ENCODE assay signal across 23 mouse cellular contexts in the genomic region with DNA sequence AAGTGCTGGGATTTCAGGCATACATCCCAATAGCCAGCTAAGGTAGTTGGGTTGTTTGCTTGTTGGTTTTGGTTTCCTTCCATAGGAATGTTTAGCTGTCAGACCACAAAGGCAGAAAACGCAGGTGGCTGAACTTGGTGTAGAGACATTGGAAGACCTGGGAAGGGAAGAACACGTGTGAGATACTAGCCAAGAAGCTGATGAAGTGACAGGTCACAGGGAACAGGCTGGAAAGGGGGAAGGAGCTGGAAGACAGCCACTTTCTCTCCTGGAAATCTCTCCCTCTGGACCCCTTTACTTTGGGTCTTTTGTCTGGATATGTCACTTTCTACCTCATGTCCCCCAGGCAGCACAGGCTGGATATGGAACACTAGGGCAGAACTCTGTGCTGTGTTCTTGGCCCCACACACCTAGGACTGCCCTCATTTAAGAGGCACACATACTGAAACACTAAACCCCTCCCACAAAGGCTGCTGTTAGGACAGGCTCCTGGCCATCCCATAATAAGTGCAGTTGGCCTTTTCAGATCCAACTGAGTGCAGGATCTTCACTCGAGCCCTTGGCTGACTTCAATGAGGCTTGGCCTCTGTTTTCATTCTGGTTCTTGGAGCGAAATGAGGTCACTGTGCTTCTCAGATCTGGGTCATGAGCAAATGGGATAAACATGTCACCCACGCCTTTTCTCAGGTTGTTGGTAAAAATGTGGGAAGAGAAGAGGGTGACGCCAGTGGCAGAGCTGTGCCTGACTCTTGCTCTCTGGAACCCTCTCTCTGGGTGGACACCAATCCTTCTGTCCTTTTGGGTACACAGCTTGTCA. TPM values are rescaled to one million over a fixed set of nuclear protein-coding genes. Genes with fewer than 3 reads are reported as not detected.
DNase-seq lines count a peak whose midpoint lies in the region; ATAC-seq and TF ChIP-seq lines count a peak whose summit lies in the region.
"Had no signal": no experiment of that assay in that cellular context is flagged by ENCODE, and none has a peak within 500 bp of the region (broad histone marks: within the 10 kb centered on the region; RNA-seq: fewer than 3 reads in every experiment).

No protein-coding gene starts in this region.

- 0 out of 2 replicates have a peak, but pooled peaks cover 4% of the 10 kb centered on the region for H3K4me1 ChIP-seq in kidney, embryonic 16.5 days (ENCODE audit: insufficient read depth, low read length)
- H3K4me1 ChIP-seq in stomach, postnatal 0 days (replicated peaks; ENCODE audit: control insufficient read depth, insufficient read depth), result no peaks in the 10 kb centered on the region
- H3K4me1 ChIP-seq: hindbrain, embryonic 10.5 days; midbrain, embryonic 15.5 days had no signal

- 52% methylated on average over 6 of the region's 6 CpGs for WGBS in kidney, embryonic 16.5 days
- 77% methylated on average over 6 of the region's 6 CpGs for WGBS in stomach, postnatal 0 days

- peak; percentile 67 for DNase-seq in gastrocnemius, adult 2 months
- no peak for DNase-seq in gastrocnemius, postnatal 36 days
- DNase-seq in kidney, adult 18-20 months, result no peak
- DNase-seq in brain, adult 2 months (ENCODE audit: low read depth, low spot score), result peak; percentile 43
- peak; percentile 67 for DNase-seq in retina, embryonic 14.5 days (ENCODE audit: low spot score)
- DNase-seq in stomach, postnatal 0 days (ENCODE audit: low spot score), result no peak
- DNase-seq: cerebellum, adult 11 months; cerebellum, postnatal 14 days; kidney, postnatal 10 days; layer of hippocampus, postnatal 36 days; liver; right cerebral cortex, postnatal 14 days; thymus, adult 18-20 months; thymus, postnatal 4 days had no signal

- no peaks in the 10 kb centered on the region for H3K27me3 ChIP-seq in kidney, embryonic 16.5 days (ENCODE audit: insufficient read depth, low read length)
- H3K27me3 ChIP-seq in stomach, postnatal 0 days (ENCODE audit: control insufficient read depth, insufficient read depth, low read length), result no peaks in the 10 kb centered on the region
- H3K27me3 ChIP-seq: CH12.LX; embryonic facial prominence, embryonic 13.5 days; midbrain, embryonic 15.5 days had no signal

- TF ChIP-seq EP300 in stomach, postnatal 0 days (optimal IDR thresholded peaks at IDR 0.05), result no peak

- no peak overlapping the region for H3K9ac ChIP-seq in kidney, embryonic 16.5 days (replicated peaks; ENCODE audit: low read length)
- H3K9ac ChIP-seq in stomach, postnatal 0 days (ENCODE audit: low read length), result no peak overlapping the region
- H3K9ac ChIP-seq: embryonic facial prominence, embryonic 13.5 days; midbrain, embryonic 15.5 days had no signal

- peak; percentile 49 for ATAC-seq in kidney, embryonic 16.5 days (ENCODE audit: low FRiP score, low TSS enrichment)
- ATAC-seq in stomach, postnatal 0 days (ENCODE audit: low FRiP score, low TSS enrichment), result no peak
- ATAC-seq: forebrain, embryonic 14.5 days; hindbrain, postnatal 0 days; intestine, postnatal 0 days; midbrain, embryonic 15.5 days had no signal

- H3K36me3 ChIP-seq in kidney, embryonic 16.5 days (ENCODE audit: insufficient read depth, low read length), result no peaks in the 10 kb centered on the region
- no peaks in the 10 kb centered on the region for H3K36me3 ChIP-seq in stomach, postnatal 0 days (ENCODE audit: control insufficient read depth, insufficient read depth, low read length)
- H3K36me3 ChIP-seq: embryonic facial prominence, embryonic 13.5 days; hindbrain, embryonic 10.5 days; midbrain, embryonic 15.5 days had no signal

- intact Hi-C loops in gastrocnemius, adult 2 months (cut with DNase I), result no loop called here
- intact Hi-C loops in gastrocnemius, postnatal 36 days (cut with DNase I), result no loop called here

- no peak overlapping the region for H3K4me2 ChIP-seq in kidney, embryonic 16.5 days (replicated peaks; ENCODE audit: low read depth, low read length)
- no peak overlapping the region for H3K4me2 ChIP-seq in stomach, postnatal 0 days (replicated peaks; ENCODE audit: low read depth)
- H3K4me2 ChIP-seq: embryonic facial prominence, embryonic 13.5 days; midbrain, embryonic 15.5 days had no signal

- TF ChIP-seq CTCF in gastrocnemius, adult 2 months (IDR thresholded peaks at IDR 0.05), result no peak
- no peak for TF ChIP-seq CTCF in stomach, postnatal 0 days (IDR thresholded peaks at IDR 0.05; ENCODE audit: low read depth)

- no peak overlapping the region for H3K4me3 ChIP-seq in gastrocnemius, adult 2 months
- no peak overlapping the region for H3K4me3 ChIP-seq in kidney, embryonic 16.5 days (ENCODE audit: low read length)
- no peak overlapping the region for H3K4me3 ChIP-seq in stomach, postnatal 0 days (ENCODE audit: low read depth, low read length)
- H3K4me3 ChIP-seq: embryonic facial prominence, embryonic 13.5 days; hindbrain, embryonic 10.5 days; midbrain, embryonic 15.5 days; myocyte had no signal

- H3K27ac ChIP-seq in gastrocnemius, adult 2 months, result peak overlapping the region; percentile 69
- no peak overlapping the region for H3K27ac ChIP-seq in kidney, embryonic 16.5 days (ENCODE audit: low read length)
- H3K27ac ChIP-seq in stomach, postnatal 0 days (replicated peaks), result no peak overlapping the region
- H3K27ac ChIP-seq: embryonic facial prominence, embryonic 13.5 days; hindbrain, embryonic 10.5 days; hindbrain, postnatal 0 days; midbrain, embryonic 15.5 days had no signal

- no peaks in the 10 kb centered on the region for H3K9me3 ChIP-seq in kidney, embryonic 16.5 days (ENCODE audit: low read length)
- H3K9me3 ChIP-seq in stomach, postnatal 0 days (ENCODE audit: control insufficient read depth, low read length), result no peaks in the 10 kb centered on the region
- H3K9me3 ChIP-seq: embryonic facial prominence, embryonic 13.5 days; hindbrain, embryonic 10.5 days; midbrain, embryonic 15.5 days had no signal

RNA-seq across cellular contexts. Expression of gene Pdzd2, which starts 17.8 kb away (rescaled TPM):
- 10 to 100 TPM; 17.0 to 23.8 TPM for total RNA-seq in gastrocnemius, adult 2 months (2021)
- 10 to 100 TPM; 17.0 to 19.0 TPM for total RNA-seq in gastrocnemius, postnatal 36 days (2021)
- 29.0 and 35.6 TPM in 2 replicates for polyA plus RNA-seq in kidney, embryonic 16.5 days (2015; fragmentation: Nextera tagmentation; extraction: Ambion mirVana)
- 19.1 and 19.9 TPM in 2 replicates for polyA plus RNA-seq in stomach, postnatal 0 days (2015; fragmentation: Nextera tagmentation; extraction: Ambion mirVana)

Comparison
In these comparisons a context has a peak if more than half of its experiments do, and no peak if none do; other contexts are left out.
1. DNase-seq: peak in gastrocnemius, adult 2 months (single experiment), brain, adult 2 months (single experiment) and retina, embryonic 14.5 days (single experiment); none in gastrocnemius, postnatal 36 days (0 of 2), kidney, adult 18-20 months (single experiment) and stomach, postnatal 0 days (single experiment).